Mouse (Mus musculus) testis, postnatal 14 days (tissue): ENCODE results near the gene Zbtb11.
"Not testable (repeated sequence)": the region's sequence is repeated elsewhere in the genome, so short reads cannot be mapped to it uniquely, and the experiment has no call there.

Experiments
- DNase-seq: peaks from one replicate; pipeline ENCODE4 v3.0.0; 2021; ENCODE audit warnings: low spot score

Zbtb11 gene

DNA sequence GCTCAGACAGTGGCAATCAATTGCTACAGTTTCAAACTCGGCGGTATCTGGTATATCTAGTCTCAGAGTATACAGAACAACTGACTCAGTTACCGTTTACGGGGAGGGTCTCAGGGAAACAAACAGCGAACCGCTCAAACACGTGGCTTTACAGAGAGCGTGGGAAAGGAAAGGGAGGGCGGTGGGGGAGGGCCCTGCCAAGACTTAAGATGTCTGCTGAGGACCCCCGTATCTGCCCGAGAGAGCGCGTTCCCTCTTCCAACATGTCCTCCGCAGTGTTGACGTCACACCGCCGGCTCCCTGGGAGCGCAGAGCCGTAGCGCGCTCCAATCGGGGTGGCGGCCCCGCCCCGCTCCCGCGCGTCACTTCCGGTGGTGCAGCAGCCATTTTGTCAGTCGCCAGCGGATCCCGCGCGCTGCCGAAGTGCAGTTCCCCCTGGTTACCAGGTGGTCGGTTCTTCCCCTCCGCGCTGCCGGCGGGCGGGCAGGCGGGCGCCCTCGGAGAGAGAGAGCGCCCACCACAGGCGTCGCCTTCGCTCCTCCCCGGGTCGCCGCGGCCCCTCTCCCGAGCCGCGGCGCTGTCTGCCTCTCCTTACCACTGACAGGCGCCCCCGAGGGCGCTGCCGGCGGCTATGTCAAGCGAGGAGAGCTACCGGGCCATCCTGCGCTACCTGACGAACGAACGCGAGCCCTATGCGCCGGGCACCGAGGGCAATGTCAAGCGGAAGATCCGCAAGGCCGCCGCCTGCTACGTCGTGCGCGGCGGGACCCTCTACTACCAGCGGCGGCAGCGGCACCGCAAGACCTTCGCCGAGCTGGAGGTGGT, at the start of gene Zbtb11:
TSS of gene Zbtb11 (plus strand) at position 453 of the 825 bp plus-strand sequence.
- DNase-seq = peak; percentile 99

DNA sequence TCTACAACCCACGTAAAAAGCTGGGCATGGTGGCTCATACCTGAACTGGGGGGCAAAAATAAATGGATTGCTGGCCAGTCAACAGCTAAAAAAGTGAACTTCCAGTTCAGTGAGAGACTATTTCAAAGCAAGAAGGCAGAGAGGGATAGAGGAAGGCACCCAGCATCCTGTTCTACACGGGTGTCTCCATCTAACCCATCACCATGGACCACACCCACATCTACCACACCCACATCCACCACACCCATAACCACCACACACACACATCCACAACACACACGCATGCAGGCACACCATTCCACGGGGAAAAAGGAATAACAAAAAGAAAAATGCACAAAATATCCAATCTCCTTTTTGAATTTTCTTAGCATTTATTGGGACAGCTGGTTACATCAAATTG, 49.7 kb upstream of the Zbtb11 start:
- DNase-seq = no peak

- peak; percentile 64 for DNase-seq
These were observed 39.9 kb upstream of the Zbtb11 start for GRCm38 (mm10) chr16:55933681-55934343.

- peak; percentile 92 for DNase-seq
These were observed 39.1 kb upstream of the Zbtb11 start, which contains the start of gene Cep97 for GRCm38 (mm10) chr16:55934453-55935037. Cep97 (minus strand) TSS chr16:55934855.

DNA sequence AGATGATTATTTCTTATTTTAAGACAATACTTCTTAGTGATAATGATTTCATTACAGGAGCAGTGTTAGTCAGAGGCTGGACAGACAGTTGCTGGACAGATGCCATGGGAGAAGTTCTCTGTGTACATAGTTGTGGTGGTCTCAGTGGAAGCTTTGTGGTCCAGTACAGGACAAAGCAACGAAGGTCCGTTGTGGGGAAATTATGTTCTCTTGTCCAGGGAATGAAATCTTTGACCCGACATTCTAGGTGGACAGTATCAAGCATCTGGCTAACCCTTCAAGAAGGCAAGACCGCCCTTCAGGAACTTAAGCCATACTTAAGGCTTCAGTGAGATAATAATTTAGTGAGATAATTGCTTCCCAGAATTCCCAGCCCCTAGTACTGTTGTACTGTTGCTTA, 34.9 kb upstream of the Zbtb11 start:
- no peak for DNase-seq

- no peak for DNase-seq
These were observed 34.0 kb upstream of the Zbtb11 start for GRCm38 (mm10) chr16:55939703-55940102.

GRCm38 (mm10) chr16:55940781-55941180, 32.9 kb upstream of the Zbtb11 start:
- no peak for DNase-seq

- no peak for DNase-seq
These were observed 26.4 kb upstream of the Zbtb11 start for GRCm38 (mm10) chr16:55947266-55947665.

- DNase-seq = not testable (repeated sequence)
These were observed 25.7 kb upstream of the Zbtb11 start for GRCm38 (mm10) chr16:55947876-55948410.

DNA sequence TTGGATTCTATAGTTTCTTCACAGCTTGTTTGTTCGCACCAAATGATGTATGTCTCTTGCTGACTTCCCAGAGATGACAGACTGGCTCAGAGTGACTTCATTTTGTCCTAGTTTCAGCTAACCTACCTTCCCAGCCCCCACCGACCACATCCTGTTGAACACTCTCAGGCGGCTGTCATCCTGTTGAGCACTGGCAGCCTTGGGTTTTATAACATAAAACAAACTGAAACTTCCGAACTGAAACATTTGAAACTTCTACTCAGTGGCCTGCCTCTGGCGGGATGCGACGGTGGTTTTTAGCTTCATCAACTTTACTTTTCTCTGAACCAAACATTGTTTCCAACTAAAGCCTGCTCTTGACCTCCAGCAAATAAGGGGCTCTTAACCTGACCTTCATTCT, 24.7 kb upstream of the Zbtb11 start:
- no peak for DNase-seq

DNA sequence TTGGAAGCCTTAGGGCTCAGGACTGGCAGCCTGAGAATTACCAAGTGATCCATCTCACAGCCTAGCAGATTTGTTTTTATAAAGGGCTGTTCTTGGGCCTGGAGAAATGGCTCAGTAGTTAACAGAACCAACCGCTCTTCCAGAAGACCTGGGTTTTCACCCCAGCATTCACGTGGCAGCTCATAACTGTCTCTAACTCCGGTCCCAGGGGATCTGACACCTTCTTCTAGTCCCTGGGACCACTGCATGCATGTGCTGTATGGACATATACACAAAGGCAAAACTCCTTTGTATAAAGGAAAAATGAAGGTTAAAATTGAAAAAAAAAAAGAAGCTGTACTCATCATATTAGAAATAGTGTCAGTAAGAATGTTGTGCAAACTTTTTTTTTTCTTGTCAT, 23.2 kb upstream of the Zbtb11 start:
- no peak for DNase-seq

DNA sequence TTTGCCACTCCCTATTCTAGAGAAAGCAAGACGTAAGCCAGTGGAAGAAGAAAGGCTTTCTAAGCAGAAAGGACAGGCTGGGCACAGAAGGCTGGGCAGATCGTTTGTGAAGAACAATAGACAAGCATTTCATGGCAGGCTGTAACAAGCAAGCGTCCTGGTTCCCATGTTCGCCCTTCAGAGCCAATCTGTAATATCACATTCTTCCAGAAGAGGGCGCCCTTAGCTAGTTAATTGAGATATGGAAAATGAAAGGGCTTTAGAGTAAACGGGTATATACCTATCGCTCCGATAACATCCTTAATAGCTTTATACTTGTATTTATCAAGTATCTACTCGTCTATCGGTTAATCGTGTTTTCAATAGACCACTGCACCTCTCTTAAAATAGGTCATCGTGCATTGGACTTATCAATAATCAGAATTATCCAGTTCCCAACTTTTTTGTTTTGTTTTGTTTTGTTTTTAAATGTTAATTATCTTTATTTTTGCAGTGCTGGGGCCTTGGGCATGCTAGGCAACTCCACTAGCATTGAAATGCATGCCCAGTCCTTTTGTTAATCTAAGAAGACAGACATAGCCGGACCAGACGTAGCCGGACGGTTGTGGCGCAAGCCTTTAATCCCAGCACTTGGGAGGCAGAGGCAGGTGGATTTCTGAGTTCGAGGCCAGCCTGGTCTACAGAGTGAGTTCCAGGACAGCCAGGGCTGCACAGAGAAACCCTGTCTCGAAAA, 22.6 kb upstream of the Zbtb11 start:
- DNase-seq = peak; percentile 60

DNA sequence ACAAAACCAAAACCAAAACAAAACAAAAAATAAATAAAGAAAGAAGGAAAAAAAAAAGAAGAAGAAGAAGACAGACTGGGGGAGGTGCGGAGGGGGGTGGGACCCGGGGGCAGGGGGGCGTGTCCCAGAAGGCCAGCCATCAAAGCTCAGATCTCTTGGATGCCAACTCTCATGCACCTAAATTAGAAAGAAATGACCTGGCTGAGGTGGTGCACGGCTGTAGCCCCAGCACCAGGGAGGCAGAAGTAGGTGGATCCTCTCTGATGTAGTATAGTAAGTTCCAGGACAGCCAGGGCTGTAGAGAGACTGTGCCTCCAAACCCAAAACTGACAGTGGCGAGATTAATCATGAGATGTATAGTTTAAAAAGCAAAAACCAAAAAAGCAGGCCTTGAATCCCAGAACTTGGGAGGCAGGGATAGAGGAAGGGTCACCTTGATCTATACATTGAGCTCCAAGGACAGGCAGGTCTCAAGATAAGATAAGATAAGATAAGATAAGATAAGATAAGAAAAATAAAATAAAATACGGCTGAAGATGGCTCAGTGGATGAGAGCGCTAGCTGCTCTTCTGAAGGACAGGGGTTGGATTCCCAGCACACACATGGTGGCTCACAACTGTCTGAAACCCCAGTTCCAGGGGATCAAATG, 21.9 kb upstream of the Zbtb11 start:
- DNase-seq = no peak

- no peak for DNase-seq
These were observed 20.9 kb upstream of the Zbtb11 start for GRCm38 (mm10) chr16:55952771-55953170.

DNA sequence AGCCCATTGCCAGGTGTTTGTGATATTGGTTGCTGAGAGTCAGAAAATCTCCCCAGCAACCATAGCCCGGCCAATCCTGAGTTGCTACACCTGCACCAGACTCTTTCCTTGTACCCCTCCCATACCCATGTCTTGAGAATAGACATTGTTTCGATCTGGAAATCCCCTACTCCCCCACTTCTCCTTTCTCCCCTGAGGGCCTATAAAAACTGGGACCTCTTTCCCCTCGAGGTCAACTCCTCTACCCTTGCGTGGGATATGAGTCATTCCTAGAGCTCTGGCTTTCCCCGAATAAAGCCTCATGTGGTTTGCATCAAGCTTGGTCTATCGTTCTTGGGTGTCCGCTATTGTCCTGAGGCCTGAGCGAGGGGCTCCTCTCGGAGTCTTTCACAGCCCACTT, 19.5 kb upstream of the Zbtb11 start:
- DNase-seq = not testable (repeated sequence)

- not testable (repeated sequence) for DNase-seq
These were observed 10.6 kb upstream of the Zbtb11 start for GRCm38 (mm10) chr16:55963068-55963467.

DNA sequence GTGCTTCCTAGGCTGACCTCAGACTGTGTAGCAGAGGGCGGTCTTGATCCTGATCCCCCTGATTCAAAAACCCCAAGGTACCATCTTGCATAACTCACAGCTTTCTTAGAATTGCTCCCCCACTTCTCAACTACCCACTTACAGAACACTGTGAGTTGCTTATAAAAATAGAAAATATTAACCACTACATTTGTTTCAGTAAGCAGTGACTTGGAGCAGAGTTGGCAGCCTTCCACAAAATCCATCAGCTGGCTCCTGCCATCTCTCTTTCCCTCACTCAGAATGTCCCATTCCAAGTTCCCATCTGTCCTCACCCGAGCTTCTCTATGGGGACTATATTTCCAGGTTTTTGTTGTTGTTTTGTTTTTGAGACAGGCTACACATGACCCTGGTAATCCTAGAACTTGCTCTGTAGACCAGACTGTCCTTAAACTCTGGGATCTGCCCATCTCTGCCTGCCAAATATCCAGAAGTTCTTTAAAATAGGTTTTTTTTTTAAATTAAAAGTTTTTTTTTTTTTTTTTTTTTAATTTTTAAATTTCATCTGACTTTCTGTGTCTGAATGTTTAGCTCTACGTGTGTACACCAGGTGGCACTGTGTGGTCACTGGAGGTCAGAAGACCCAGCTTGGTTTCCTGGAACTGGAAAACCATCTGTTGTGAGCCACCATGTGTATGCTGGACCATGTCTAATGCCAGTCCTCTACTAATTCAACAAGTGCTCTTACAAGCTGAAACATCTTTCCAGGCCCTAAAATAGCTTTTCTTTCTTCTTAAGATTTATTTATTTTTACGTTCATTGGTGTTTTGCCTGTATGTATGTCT, 9.3 kb upstream of the Zbtb11 start:
- no peak for DNase-seq

GRCm38 (mm10) chr16:55966212-55966871, 7.3 kb upstream of the Zbtb11 start, which contains the start of gene Rpl24:
Rpl24 (plus strand) TSS chr16:55966275.
- peak; percentile 94 for DNase-seq

- no peak for DNase-seq
These were observed 6.5 kb upstream of the Zbtb11 start for GRCm38 (mm10) chr16:55967221-55967620.

- no peak for DNase-seq
These were observed 4.5 kb upstream of the Zbtb11 start for GRCm38 (mm10) chr16:55969147-55969546.
